Mouse (Mus musculus) embryo, embryonic 11.5 days (tissue): ENCODE data around the gene Cstb.

Source experiments
- DNase-seq: peaks from one replicate; pipeline ENCODE4 v3.0.0-alpha.2; 2012; ENCODE audit warnings: low read depth, low spot score

Cstb gene

GRCm38 (mm10) chr10:78461767-78462166 is 36.3 kb downstream of the Cstb start:
- no peak for DNase-seq

- no peak for DNase-seq
Observed at GRCm38 (mm10) chr10:78462945-78463768, 37.7 kb downstream of the Cstb start.

- DNase-seq, result no peak
Observed at GRCm38 (mm10) chr10:78463769-78464167, 38.3 kb downstream of the Cstb start.

- no peak for DNase-seq
Observed at GRCm38 (mm10) chr10:78464201-78464791, 38.8 kb downstream of the Cstb start.

- peak; percentile 89 for DNase-seq
Observed at GRCm38 (mm10) chr10:78464792-78465207, 39.3 kb downstream of the Cstb start, which contains the start of gene Pdxk. Gene Pdxk (minus strand): TSS chr10:78464975.

- DNase-seq, result no peak
Observed at GRCm38 (mm10) chr10:78465472-78465871, 40.0 kb downstream of the Cstb start.

GRCm38 (mm10) chr10:78466647-78467046 is 41.2 kb downstream of the Cstb start:
- no peak for DNase-seq

- no peak for DNase-seq
Observed at GRCm38 (mm10) chr10:78467761-78468310, 42.4 kb downstream of the Cstb start.

GRCm38 (mm10) chr10:78470582-78471313 is 45.3 kb downstream of the Cstb start:
- no peak for DNase-seq

GRCm38 (mm10) chr10:78472046-78472445 is 46.6 kb downstream of the Cstb start:
- no peak for DNase-seq

GRCm38 (mm10) chr10:78473434-78473833 is 48.0 kb downstream of the Cstb start:
- DNase-seq, result no peak

- no peak for DNase-seq
Observed at GRCm38 (mm10) chr10:78474759-78475158, 49.3 kb downstream of the Cstb start.

- DNase-seq, result no peak
Observed at GRCm38 (mm10) chr10:78476821-78477220, 51.4 kb downstream of the Cstb start.
